12 mouse cellular contexts compared by ENCODE assay signal in the genomic region with DNA sequence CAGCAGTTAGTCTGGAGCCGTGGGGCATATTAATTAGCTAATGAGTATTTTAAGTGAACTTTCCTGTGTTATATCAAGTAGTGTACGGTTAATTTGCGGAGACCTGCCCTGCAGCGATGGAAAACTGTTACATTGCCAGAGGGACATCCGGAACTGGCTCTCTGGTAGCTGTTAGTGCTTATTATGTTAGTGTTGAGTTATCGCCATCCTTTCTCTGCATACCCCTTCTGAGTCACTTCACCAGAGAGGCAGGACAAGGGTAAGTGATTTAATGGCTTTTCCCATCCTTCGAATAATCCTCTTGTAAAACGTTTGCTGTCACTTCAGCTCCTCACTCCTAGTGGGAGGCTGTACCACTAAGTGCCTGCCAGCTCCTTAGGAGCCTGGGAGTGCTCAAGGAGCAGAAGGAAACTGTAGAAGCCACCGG. TPM values are rescaled to one million over a fixed set of nuclear protein-coding genes. Genes with fewer than 3 reads are reported as not detected.
DNase-seq lines count a peak whose midpoint lies in the region; ATAC-seq and TF ChIP-seq lines count a peak whose summit lies in the region.
"Had no signal": no experiment of that assay in that cellular context is flagged by ENCODE, and none has a peak within 500 bp of the region (broad histone marks: within the 10 kb centered on the region; RNA-seq: fewer than 3 reads in every experiment).

No protein-coding gene starts in this region.

- no peaks in the 10 kb centered on the region for H3K4me1 ChIP-seq in midbrain, postnatal 0 days (ENCODE audit: insufficient read depth, low read length)
- H3K4me1 ChIP-seq in midbrain, embryonic 14.5 days (ENCODE audit: control insufficient read depth, insufficient read depth, low read length): peaks cover 8% of the 10 kb centered on the region; the same call in 1 of the 2 replicates
- peaks cover 3% of the 10 kb centered on the region; the same call in 1 of the 2 replicates for H3K4me1 ChIP-seq in hindbrain, embryonic 11.5 days (replicated peaks; ENCODE audit: control insufficient read depth, insufficient read depth, low read length)
- peaks cover 28% of the 10 kb centered on the region for H3K4me1 ChIP-seq in neural tube, embryonic 15.5 days

- no peak overlapping the region for H3K4me3 ChIP-seq in midbrain, postnatal 0 days (ENCODE audit: low read depth, low read length)
- no peak overlapping the region for H3K4me3 ChIP-seq in midbrain, embryonic 14.5 days (replicated peaks; ENCODE audit: low read depth, low read length)
- H3K4me3 ChIP-seq in hindbrain, embryonic 11.5 days (ENCODE audit: low read depth, low read length): no peak overlapping the region
- H3K4me3 ChIP-seq in neural tube, embryonic 15.5 days (replicated peaks): no peak overlapping the region
- H3K4me3 ChIP-seq: embryonic facial prominence, embryonic 15.5 days; midbrain, embryonic 15.5 days had no signal

- no peak overlapping the region for H3K9ac ChIP-seq in midbrain, postnatal 0 days (replicated peaks; ENCODE audit: low read length, poor library complexity, severe bottlenecking)
- H3K9ac ChIP-seq in midbrain, embryonic 14.5 days (replicated peaks; ENCODE audit: low read length): no peak overlapping the region
- H3K9ac ChIP-seq in hindbrain, embryonic 11.5 days (ENCODE audit: low read depth, low read length): no peak overlapping the region
- H3K9ac ChIP-seq in neural tube, embryonic 15.5 days (replicated peaks): no peak overlapping the region
- H3K9ac ChIP-seq: embryonic facial prominence, embryonic 15.5 days; midbrain, embryonic 15.5 days had no signal

- 53% methylated on average over 9 of the region's 9 CpGs for WGBS in midbrain, postnatal 0 days
- 58% methylated on average over 9 of the region's 9 CpGs for WGBS in midbrain, embryonic 14.5 days
- 62% methylated on average over 9 of the region's 9 CpGs for WGBS in hindbrain, embryonic 11.5 days
- WGBS in neural tube, embryonic 15.5 days: 22% methylated on average over 9 of the region's 9 CpGs

- peak; percentile 8 to 20 for DNase-seq in cerebellum, adult 18-20 months
- DNase-seq in cerebellum, postnatal 14 days: no peak
- peak; percentile 27 for DNase-seq in midbrain, postnatal 0 days (ENCODE audit: low spot score)
- no peak for DNase-seq in midbrain, embryonic 14.5 days
- no peak for DNase-seq in hindbrain, embryonic 11.5 days (ENCODE audit: low spot score)
- DNase-seq in layer of hippocampus, adult 8-10 months (ENCODE audit: low spot score in 2 of 2): no peak
- no peak for DNase-seq in spleen, postnatal 4 days (ENCODE audit: low spot score in 2 of 2)
- DNase-seq: heart, postnatal 4 days; thymus, postnatal 4 days had no signal

- no peak for TF ChIP-seq CTCF in midbrain, postnatal 0 days (IDR thresholded peaks at IDR 0.05)

- H3K36me3 ChIP-seq in midbrain, postnatal 0 days (ENCODE audit: insufficient read depth, low read length): no peaks in the 10 kb centered on the region
- H3K36me3 ChIP-seq in midbrain, embryonic 14.5 days (ENCODE audit: control insufficient read depth, insufficient read depth, low read length): no peaks in the 10 kb centered on the region
- H3K36me3 ChIP-seq in hindbrain, embryonic 11.5 days (ENCODE audit: control insufficient read depth, insufficient read depth, low read length): no peaks in the 10 kb centered on the region
- no peaks in the 10 kb centered on the region for H3K36me3 ChIP-seq in neural tube, embryonic 15.5 days
- H3K36me3 ChIP-seq: embryonic facial prominence, embryonic 15.5 days; midbrain, embryonic 15.5 days had no signal

- H3K9me3 ChIP-seq in midbrain, postnatal 0 days (ENCODE audit: low read length): no peaks in the 10 kb centered on the region
- H3K9me3 ChIP-seq in midbrain, embryonic 14.5 days (ENCODE audit: control insufficient read depth, low read length): no peaks in the 10 kb centered on the region
- H3K9me3 ChIP-seq in hindbrain, embryonic 11.5 days (ENCODE audit: control insufficient read depth, low read length): no peaks in the 10 kb centered on the region
- H3K9me3 ChIP-seq in neural tube, embryonic 15.5 days (replicated peaks): no peaks in the 10 kb centered on the region
- H3K9me3 ChIP-seq: embryonic facial prominence, embryonic 15.5 days; midbrain, embryonic 15.5 days had no signal

- ATAC-seq in midbrain, postnatal 0 days (ENCODE audit: low FRiP score): no peak
- no peak for ATAC-seq in midbrain, embryonic 14.5 days (ENCODE audit: low FRiP score, low TSS enrichment)
- ATAC-seq in hindbrain, embryonic 11.5 days (ENCODE audit: low FRiP score): peak; percentile 34; the same call in 1 of the 2 replicates
- peak; percentile 68 for ATAC-seq in neural tube, embryonic 15.5 days (ENCODE audit: low FRiP score)
- ATAC-seq: midbrain, embryonic 15.5 days had no signal

- no peak overlapping the region for H3K27ac ChIP-seq in midbrain, postnatal 0 days (ENCODE audit: low read depth, low read length)
- H3K27ac ChIP-seq in midbrain, embryonic 14.5 days (replicated peaks; ENCODE audit: low read depth, low read length): no peak overlapping the region
- H3K27ac ChIP-seq in hindbrain, embryonic 11.5 days (ENCODE audit: low read depth, low read length): no peak overlapping the region
- 0 out of 2 replicates have a peak overlapping the region, but pooled peaks have one; percentile 30 for H3K27ac ChIP-seq in neural tube, embryonic 15.5 days (replicated peaks)
- H3K27ac ChIP-seq: embryonic facial prominence, embryonic 15.5 days; midbrain, embryonic 15.5 days had no signal

- H3K27me3 ChIP-seq in midbrain, postnatal 0 days (ENCODE audit: insufficient read depth, low read length): no peaks in the 10 kb centered on the region
- H3K27me3 ChIP-seq in midbrain, embryonic 14.5 days (ENCODE audit: control insufficient read depth, insufficient read depth, low read length): no peaks in the 10 kb centered on the region
- H3K27me3 ChIP-seq in hindbrain, embryonic 11.5 days (ENCODE audit: control insufficient read depth, insufficient read depth, low read length): no peaks in the 10 kb centered on the region
- no peaks in the 10 kb centered on the region for H3K27me3 ChIP-seq in neural tube, embryonic 15.5 days (replicated peaks)
- H3K27me3 ChIP-seq: embryonic facial prominence, embryonic 15.5 days; midbrain, embryonic 15.5 days had no signal

- H3K4me2 ChIP-seq in midbrain, postnatal 0 days (ENCODE audit: low read depth, low read length, poor library complexity, severe bottlenecking): no peak overlapping the region
- H3K4me2 ChIP-seq in midbrain, embryonic 14.5 days (ENCODE audit: low read length): no peak overlapping the region
- H3K4me2 ChIP-seq in hindbrain, embryonic 11.5 days (replicated peaks; ENCODE audit: low read depth, low read length): no peak overlapping the region
- H3K4me2 ChIP-seq in neural tube, embryonic 15.5 days: no peak overlapping the region
- H3K4me2 ChIP-seq: embryonic facial prominence, embryonic 15.5 days; midbrain, embryonic 15.5 days had no signal

RNA-seq across cellular contexts. Expression of a gene that starts 28.3 kb away (rescaled TPM):
- total RNA-seq in midbrain, postnatal 0 days (2014; rRNA removed): 22.7 and 32.9 TPM in 2 replicates
- 15.8 and 19.1 TPM in 2 replicates for polyA plus RNA-seq in midbrain, postnatal 0 days (2015; fragmentation: Nextera tagmentation; extraction: Ambion mirVana)
- 29.6 and 32.3 TPM in 2 replicates for polyA plus RNA-seq in midbrain, embryonic 14.5 days (2014; fragmentation: Nextera tagmentation; extraction: Ambion mirVana)
- 57.3 and 62.2 TPM in 2 replicates for polyA plus RNA-seq in hindbrain, embryonic 11.5 days (2014; fragmentation: Nextera tagmentation; extraction: Ambion mirVana)
- polyA plus RNA-seq in neural tube, embryonic 15.5 days (2015; fragmentation: Nextera tagmentation; extraction: Ambion mirVana): 25.1 and 25.3 TPM in 2 replicates
- 10 to 100 TPM in 3 of 4 experiments, 1 to 10 TPM in 1; 8.2 to 13.1 (median 10.8) TPM for total RNA-seq in layer of hippocampus, adult 8-10 months (2022)

Comparison
In these comparisons a context has a peak if more than half of its experiments do, and no peak if none do; other contexts are left out.
1. DNase-seq: peak in cerebellum, adult 18-20 months (2 of 2) and midbrain, postnatal 0 days (single experiment); none in cerebellum, postnatal 14 days (0 of 2), midbrain, embryonic 14.5 days (single experiment), hindbrain, embryonic 11.5 days (single experiment), layer of hippocampus, adult 8-10 months (0 of 2) and spleen, postnatal 4 days (0 of 2).
2. ATAC-seq: peak in hindbrain, embryonic 11.5 days (single experiment) and neural tube, embryonic 15.5 days (single experiment); none in midbrain, postnatal 0 days (single experiment) and midbrain, embryonic 14.5 days (single experiment).